Mouse (Mus musculus) embryonic facial prominence, embryonic 10.5 days (tissue): Measurements from ENCODE around the gene Vmn1r214. TPM values are rescaled to one million over a fixed set of nuclear protein-coding genes. Genes with fewer than 3 reads are reported as not detected.

Experiments used
- DNase-seq: peaks from one replicate; pipeline ENCODE4 v3.0.0-alpha.2; 2017; ENCODE audit warnings: low spot score
- H3K27ac ChIP-seq: fragments of 300-500 bp; sonication (generic); replicated peaks from 2 replicates; pipeline ENCODE4 v1.5.1; 2016; ENCODE audit warnings: mild to moderate bottlenecking
- H3K27me3 ChIP-seq: fragments of 300-500 bp; sonication (generic); replicated peaks from 2 replicates; pipeline ENCODE4 v1.6.1; 2016; ENCODE audit warnings: low read depth, mild to moderate bottlenecking; ENCODE audit not compliant: poor library complexity, severe bottlenecking
- H3K36me3 ChIP-seq: fragments of 300-500 bp; sonication (generic); replicated peaks from 2 replicates; pipeline ENCODE4 v1.6.1; 2016; ENCODE audit warnings: mild to moderate bottlenecking, moderate library complexity
- H3K4me1 ChIP-seq: fragments of 300-500 bp; sonication (generic); 2 replicates; pipeline ENCODE4 v1.6.1; 2016
- H3K4me3 ChIP-seq: fragments of 300-500 bp; sonication (generic); 2 replicates; pipeline ENCODE4 v1.5.1; 2016; ENCODE audit warnings: mild to moderate bottlenecking, moderate library complexity
- H3K9me3 ChIP-seq: fragments of 300-500 bp; sonication (generic); 2 replicates; pipeline ENCODE4 v1.6.1; 2016; ENCODE audit warnings: mild to moderate bottlenecking
- WGBS: fragments of 180-500 bp; shearing (Covaris S2); methylation state at CpG from one replicate; pipeline ENCODE4 v1.1.7; 2016; 5-methylcytosine and 5-hydroxymethylcytosine counted together
- polyA plus RNA-seq: library from polyadenylated mRNA; unstranded; fragments of >200 nt; fragmentation: Nextera tagmentation; extraction: Ambion mirVana; gene quantifications from 2 replicates; pipeline ENCODE4 v1.2.1, GENCODE M21; 2016

The Vmn1r214 gene
- not detected in 2 replicates for polyA plus RNA-seq

DNA sequence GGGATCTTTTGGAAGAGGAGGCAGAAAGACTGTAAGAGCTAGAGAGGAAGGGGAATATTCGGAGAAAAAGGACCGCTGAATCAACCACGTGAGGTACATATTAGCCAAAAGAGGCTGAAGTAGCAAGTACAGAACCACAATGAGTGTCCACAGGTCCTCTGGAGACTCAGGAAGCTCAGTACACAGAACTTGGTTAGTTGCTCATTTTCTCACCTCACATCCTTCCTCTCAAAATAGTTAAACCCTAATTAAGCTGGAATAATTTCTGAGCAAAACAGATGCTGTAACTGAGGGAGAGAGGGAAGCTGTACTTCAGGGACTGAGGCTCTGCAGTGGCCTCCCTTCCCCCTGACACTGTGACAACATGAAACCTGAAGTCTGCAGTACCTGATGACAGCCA lies at the start of gene Vmn1r214:
Gene Vmn1r214 (plus strand): TSS at position 301 of the 400 bp plus-strand sequence.
- Histone ChIP-seq H3K4me1 (no peaks in the 10 kb centered on the region), H3K27ac (no peak within 1 kb of the TSS), H3K27me3 (no peaks in the 10 kb centered on the region), H3K9me3 (no peaks in the 10 kb centered on the region), H3K36me3 (no peaks in the 10 kb centered on the region), H3K4me3 (no peak within 1 kb of the TSS)
- DNase-seq = no peak
- 90% methylated on average over 3 of the region's 3 CpGs for WGBS

DNA sequence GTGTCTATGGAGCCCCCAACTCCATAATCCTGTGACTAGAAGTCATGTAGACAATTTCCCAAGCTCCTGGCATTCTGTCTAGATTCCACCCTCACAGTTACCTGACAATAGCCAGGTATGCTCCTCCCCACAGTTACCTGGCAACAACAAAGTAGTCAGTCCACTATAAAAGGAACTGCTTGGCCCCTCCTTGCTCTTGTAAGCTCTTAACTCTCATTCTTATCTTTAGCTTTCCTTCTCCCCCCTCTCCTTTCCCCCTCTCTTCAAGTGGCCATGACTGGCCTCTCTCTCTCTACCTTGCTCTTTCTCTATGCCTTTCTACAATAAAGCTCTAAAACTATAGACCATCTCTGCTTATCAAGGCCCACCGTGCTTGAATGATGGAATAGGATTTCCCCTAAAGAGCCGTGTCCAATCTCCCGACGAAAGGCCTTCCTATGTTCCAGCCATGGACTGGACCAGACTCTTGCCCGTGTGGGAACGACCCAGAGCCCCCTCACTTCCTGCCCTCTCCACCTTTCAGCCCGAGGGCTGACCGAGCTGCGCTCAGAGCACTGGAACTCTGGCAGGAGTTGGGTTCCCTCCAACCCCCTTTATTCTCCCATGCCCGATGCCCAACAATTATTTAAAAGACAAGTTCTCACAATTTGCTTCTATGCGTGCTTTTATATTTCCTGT lies 39.9 kb upstream of the Vmn1r214 start:
- no peaks in the 10 kb centered on the region for H3K27me3 ChIP-seq
- no peak for DNase-seq
- no peak overlapping the region for H3K4me3 ChIP-seq
- H3K27ac ChIP-seq = no peak overlapping the region
- H3K9me3 ChIP-seq = peaks cover 1% of the 10 kb centered on the region; the same call in 1 of the 2 replicates
- H3K36me3 ChIP-seq = no peaks in the 10 kb centered on the region
- WGBS = 86% methylated on average over 11 of the region's 11 CpGs
- H3K4me1 ChIP-seq = no peaks in the 10 kb centered on the region

DNA sequence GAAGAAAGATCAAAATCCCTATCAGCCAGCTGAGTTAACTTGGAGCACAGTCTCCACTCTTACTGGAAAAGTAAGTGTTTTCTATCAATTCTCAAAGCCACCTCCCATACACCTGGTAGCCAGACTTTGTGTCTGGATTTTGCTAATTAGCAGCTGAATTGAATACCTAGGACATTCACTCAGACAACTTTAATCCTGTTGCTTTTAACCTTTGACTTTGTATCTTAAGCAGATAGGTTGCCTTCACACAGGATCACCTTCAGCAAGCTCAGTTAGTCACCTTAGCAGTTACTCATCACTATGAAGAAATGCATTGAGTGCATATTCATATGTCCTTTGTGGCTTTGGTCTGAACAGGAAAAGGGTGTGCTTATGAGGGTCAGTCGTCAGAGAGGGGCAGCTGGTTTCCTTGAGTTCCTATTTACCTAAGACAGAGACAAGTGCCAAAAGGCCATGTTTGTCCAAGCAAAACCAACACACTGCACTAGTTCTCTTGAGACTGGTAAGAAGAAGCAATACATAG lies 38.0 kb upstream of the Vmn1r214 start:
- Histone ChIP-seq H3K9me3 (peaks cover 5% of the 10 kb centered on the region; the same call in 1 of the 2 replicates), H3K4me3 (no peak overlapping the region), H3K4me1 (no peaks in the 10 kb centered on the region), H3K36me3 (no peaks in the 10 kb centered on the region), H3K27me3 (no peaks in the 10 kb centered on the region), H3K27ac (no peak overlapping the region)
- no peak for DNase-seq
- 32% methylated on average over 1 of the region's 1 CpGs for WGBS

DNA sequence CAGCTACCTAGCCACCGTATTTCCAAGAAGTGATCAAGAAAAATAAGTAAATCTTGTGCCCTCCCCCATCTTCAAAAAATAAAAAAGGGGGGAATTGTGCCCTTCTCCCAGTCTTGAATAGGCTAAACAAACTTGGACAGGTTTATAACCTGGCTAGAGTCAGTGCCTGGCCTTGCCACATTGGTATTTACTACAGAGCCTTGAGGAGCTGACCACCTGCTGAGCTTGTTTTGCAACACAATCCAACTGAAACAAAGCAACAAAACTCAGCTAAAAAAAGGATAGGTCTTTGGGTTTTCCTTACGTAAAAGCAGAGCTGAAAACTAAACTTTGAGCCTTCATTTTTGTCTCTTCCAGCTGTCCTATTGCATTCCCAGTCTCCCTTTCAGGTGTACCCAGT lies 37.5 kb upstream of the Vmn1r214 start:
- WGBS = 62% methylated on average over 2 of the region's 2 CpGs
- H3K36me3 ChIP-seq = no peaks in the 10 kb centered on the region
- no peak overlapping the region for H3K27ac ChIP-seq
- peaks cover 7% of the 10 kb centered on the region; the same call in 1 of the 2 replicates for H3K9me3 ChIP-seq
- H3K4me1 ChIP-seq = no peaks in the 10 kb centered on the region
- no peak overlapping the region for H3K4me3 ChIP-seq
- H3K27me3 ChIP-seq = no peaks in the 10 kb centered on the region
- no peak for DNase-seq

DNA sequence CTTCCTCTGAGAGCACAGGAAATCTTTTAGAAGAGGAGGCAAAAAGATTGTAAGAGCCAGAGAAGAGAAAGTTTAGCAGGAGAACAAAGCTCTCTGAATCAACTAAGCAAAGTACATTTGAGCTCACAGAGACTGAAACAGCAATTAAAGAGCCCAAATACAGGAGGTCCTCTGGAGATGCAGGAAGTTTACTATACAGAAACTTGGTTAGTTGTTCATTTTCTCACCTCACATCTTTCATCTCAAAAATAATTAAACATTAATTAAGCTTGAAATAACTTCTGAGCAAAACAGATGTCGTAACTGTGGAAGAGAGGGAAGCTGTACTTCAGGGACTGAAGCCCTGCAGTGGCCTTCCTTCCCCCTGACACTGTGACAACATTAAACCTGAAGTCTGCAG lies 22.9 kb upstream of the Vmn1r214 start, which contains the start of gene Vmn1r213:
Gene Vmn1r213 (plus strand): TSS at position 301 of the 400 bp plus-strand sequence.
- Histone ChIP-seq H3K4me1 (no peaks in the 10 kb centered on the region), H3K27ac (no peak within 1 kb of the TSS), H3K9me3 (no peaks in the 10 kb centered on the region), H3K4me3 (no peak within 1 kb of the TSS), H3K36me3 (no peaks in the 10 kb centered on the region), H3K27me3 (no peaks in the 10 kb centered on the region)
- DNase-seq = no peak
- 76% methylated on average over 1 of the region's 1 CpGs for WGBS

DNA sequence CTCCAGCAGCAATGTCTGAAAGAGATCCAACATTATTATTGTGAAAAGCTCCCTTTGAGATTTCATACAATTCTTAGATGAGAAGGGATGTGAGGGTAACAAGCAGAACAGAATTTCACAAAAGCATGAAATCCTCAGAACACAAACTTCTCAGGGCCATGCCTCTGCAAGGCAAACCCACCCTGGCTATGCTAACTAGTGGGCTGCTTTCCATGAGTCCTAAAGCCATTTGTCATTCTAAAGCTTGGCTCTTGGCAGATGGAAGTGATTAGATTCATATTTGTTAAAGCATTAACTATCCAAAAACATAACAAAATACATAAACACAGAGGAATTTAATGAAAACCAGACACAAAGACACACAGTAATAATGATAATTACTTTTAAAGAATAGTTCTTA lies 12.1 kb upstream of the Vmn1r214 start:
- H3K36me3 ChIP-seq = no peaks in the 10 kb centered on the region
- H3K9me3 ChIP-seq = no peaks in the 10 kb centered on the region
- no peaks in the 10 kb centered on the region for H3K27me3 ChIP-seq
- H3K27ac ChIP-seq = no peak overlapping the region
- H3K4me1 ChIP-seq = no peaks in the 10 kb centered on the region
- H3K4me3 ChIP-seq = no peak overlapping the region
- no peak for DNase-seq

DNA sequence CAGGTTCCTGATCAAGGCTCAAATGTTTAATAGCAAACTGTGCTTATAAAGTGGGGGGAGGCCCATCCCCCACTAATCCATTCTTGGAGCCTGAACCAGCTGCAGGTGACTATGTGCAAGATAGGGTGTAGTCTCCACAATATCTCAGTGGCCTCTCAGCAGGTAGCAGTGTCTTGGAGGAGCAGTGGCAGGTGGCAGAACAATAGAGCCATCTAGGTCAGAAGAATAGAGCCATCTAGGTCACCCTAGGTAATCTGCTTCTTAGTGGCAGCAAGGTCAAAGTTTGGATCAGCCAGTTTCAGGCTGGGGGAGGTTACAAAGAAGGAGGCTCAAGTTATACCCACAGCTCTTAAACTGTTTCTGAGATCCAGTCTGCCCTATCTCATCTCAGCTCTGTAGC lies 5.4 kb upstream of the Vmn1r214 start:
- no peaks in the 10 kb centered on the region for H3K4me1 ChIP-seq
- H3K36me3 ChIP-seq = no peaks in the 10 kb centered on the region
- H3K27me3 ChIP-seq = no peaks in the 10 kb centered on the region
- no peak overlapping the region for H3K4me3 ChIP-seq
- H3K27ac ChIP-seq = no peak overlapping the region
- no peak for DNase-seq
- H3K9me3 ChIP-seq = no peaks in the 10 kb centered on the region

DNA sequence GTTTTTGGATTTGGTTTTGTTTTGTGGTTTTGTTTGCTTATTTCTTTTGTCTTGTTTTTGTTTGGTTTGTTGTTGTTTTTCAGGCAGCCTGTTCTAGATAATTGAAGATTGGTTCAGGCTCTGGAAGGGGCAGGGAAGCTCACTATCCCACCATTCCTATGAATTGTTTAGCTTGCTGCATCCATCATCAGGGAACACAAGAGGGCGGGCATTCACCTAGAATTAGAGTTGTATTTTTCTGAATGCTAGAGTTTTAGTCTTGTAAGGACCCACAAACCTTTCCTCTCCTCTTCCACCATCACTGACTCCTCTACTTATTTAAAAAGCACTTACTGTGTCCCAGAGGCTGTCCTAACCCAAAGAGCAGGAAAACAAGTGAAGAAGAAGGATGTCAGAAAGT lies 27.6 kb downstream of the Vmn1r214 start:
- Histone ChIP-seq H3K27me3 (no peaks in the 10 kb centered on the region), H3K36me3 (no peaks in the 10 kb centered on the region), H3K4me1 (no peaks in the 10 kb centered on the region), H3K4me3 (no peak overlapping the region), H3K27ac (no peak overlapping the region), H3K9me3 (no peaks in the 10 kb centered on the region)
- DNase-seq = no peak
- WGBS = 47% methylated on average over 1 of the region's 1 CpGs

DNA sequence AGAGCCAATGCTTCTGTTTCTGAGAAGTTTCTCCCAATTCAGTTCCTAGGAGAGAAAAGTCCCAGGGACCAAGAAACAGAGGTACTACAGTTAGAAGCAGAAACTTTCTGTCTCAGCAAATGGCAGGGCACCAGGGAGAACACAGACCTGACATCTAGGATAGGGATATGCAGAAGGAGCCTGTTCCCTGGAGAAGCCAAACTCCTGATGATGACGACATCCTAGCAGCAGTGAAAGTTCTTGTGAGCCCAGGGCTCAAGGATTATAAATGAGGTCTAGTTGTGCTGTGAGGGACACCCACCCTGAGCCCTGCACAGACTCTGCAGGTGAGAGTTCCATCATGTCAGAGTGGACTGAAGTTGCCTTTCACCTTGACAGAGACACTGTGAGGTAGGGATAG lies 37.5 kb downstream of the Vmn1r214 start, which contains the start of gene Vmn1r215:
Gene Vmn1r215 (plus strand): TSS at position 301 of the 400 bp plus-strand sequence.
- Histone ChIP-seq H3K27ac (no peak within 1 kb of the TSS), H3K36me3 (no peaks in the 10 kb centered on the region)
- 83% methylated on average over 1 of the region's 1 CpGs for WGBS

DNA sequence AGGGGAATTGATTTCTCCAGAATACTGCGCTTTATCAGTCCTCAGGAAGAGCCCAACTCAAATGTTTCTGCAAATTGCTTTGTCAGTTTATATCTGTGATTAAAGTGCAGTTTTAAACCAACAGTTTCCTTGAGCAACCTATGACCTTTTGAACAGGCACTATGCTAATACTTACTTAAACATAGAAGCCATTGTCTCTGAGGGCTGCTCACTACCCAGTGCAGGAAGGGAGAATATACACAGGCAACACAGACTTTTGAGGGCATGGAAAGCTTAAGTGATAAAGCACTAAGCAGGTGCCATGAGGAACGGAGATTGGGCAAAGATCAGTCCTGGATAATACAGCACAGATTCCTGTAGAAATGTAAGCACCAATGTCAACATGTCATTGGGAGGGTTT lies 39.1 kb downstream of the Vmn1r214 start:
- H3K4me1 ChIP-seq = no peaks in the 10 kb centered on the region
- WGBS = 87% methylated on average over 2 of the region's 2 CpGs
- no peak for DNase-seq
- no peak overlapping the region for H3K4me3 ChIP-seq
- no peaks in the 10 kb centered on the region for H3K27me3 ChIP-seq
- no peak overlapping the region for H3K27ac ChIP-seq
- no peaks in the 10 kb centered on the region for H3K9me3 ChIP-seq
- no peaks in the 10 kb centered on the region for H3K36me3 ChIP-seq

More for the DNA sequence above, 37.5 kb downstream of the Vmn1r214 start, which contains the start of gene Vmn1r215:
- no peak for DNase-seq
- Histone ChIP-seq H3K4me1 (no peaks in the 10 kb centered on the region), H3K4me3 (no peak within 1 kb of the TSS), H3K27me3 (no peaks in the 10 kb centered on the region), H3K9me3 (no peaks in the 10 kb centered on the region)

Other genes starting within 250 kb of the Vmn1r214 start
- gene Vmn1r209, start 220.7 kb upstream of the Vmn1r214 start, polyA plus RNA-seq = not detected in 2 replicates
- gene Vmn1r210, start 199.1 kb upstream of the Vmn1r214 start, polyA plus RNA-seq = not detected in 2 replicates
- gene Vmn1r211, start 172.9 kb upstream of the Vmn1r214 start, polyA plus RNA-seq = not detected in 2 replicates
- not detected in 2 replicates for gene Vmn1r212, start 146.2 kb upstream of the Vmn1r214 start, polyA plus RNA-seq
- gene Vmn1r213, start 22.8 kb upstream of the Vmn1r214 start, polyA plus RNA-seq = not detected in 2 replicates
- not detected in 2 replicates for gene Vmn1r215, start 37.6 kb downstream of the Vmn1r214 start, polyA plus RNA-seq
- not detected in 2 replicates for gene Vmn1r217, start 87.8 kb downstream of the Vmn1r214 start, polyA plus RNA-seq
- gene Vmn1r218, start 102.7 kb downstream of the Vmn1r214 start, polyA plus RNA-seq = not detected in 2 replicates
- 0.04 and 0.06 TPM in 2 replicates for gene Vmn1r219, start 128.9 kb downstream of the Vmn1r214 start, polyA plus RNA-seq
- gene Vmn1r220, start 157.6 kb downstream of the Vmn1r214 start, polyA plus RNA-seq = not detected in 2 replicates
- gene Vmn1r221, start 183.7 kb downstream of the Vmn1r214 start, polyA plus RNA-seq = not detected in 2 replicates
- gene Vmn1r222, start 205.5 kb downstream of the Vmn1r214 start, polyA plus RNA-seq = not detected in 2 replicates
- not detected in 2 replicates for gene Vmn1r223, start 216.7 kb downstream of the Vmn1r214 start, polyA plus RNA-seq